Mouse (Mus musculus) C2C12 (cell line): ENCODE data around the gene Sntg2.
A peak's percentile ranks its signal among the peaks of the same experiment; 100 is the strongest.

ENCODE experiments used
- CEBPB ChIP-seq: IDR thresholded peaks from one replicate; pipeline ENCODE4 v1.6.1; 2011; ENCODE audit warnings: low read depth, mild to moderate bottlenecking, control low read depth, moderate library complexity
- CTCF ChIP-seq: IDR thresholded peaks from one replicate; pipeline ENCODE4 v1.5.1; 2011; ENCODE audit not compliant: control insufficient read depth, insufficient read depth, insufficient read length
- MAX ChIP-seq: IDR thresholded peaks from one replicate; pipeline ENCODE4 v1.6.1; 2011; ENCODE audit warnings: mild to moderate bottlenecking, control low read depth
- MYOG ChIP-seq: IDR thresholded peaks from one replicate; pipeline ENCODE4 v1.6.1; 2011; ENCODE audit not compliant: control insufficient read depth, insufficient read length; ENCODE audit errors: extremely low read depth

GRCm38 (mm10) chr12:30369786-30370185, 3.4 kb downstream of the Sntg2 start:
- TF ChIP-seq CTCF (peak; percentile 44), CEBPB (no peak), MAX (no peak), MYOG (no peak)
